Mouse (Mus musculus) neural tube, embryonic 11.5 days (tissue): ENCODE data around the gene Ccdc15. TPM values are rescaled to one million over a fixed set of nuclear protein-coding genes. Genes with fewer than 3 reads are reported as not detected.
"Not testable (repeated sequence)": the region's sequence is repeated elsewhere in the genome, so short reads cannot be mapped to it uniquely, and the experiment has no call there.

Source experiments
- ATAC-seq: fragments of 200-750 bp; cut with Nextera tagmentation; 2 replicates; pipeline ENCODE4 v1.8.0; 2017; ENCODE audit warnings: moderate number of reproducible peaks, mild to moderate bottlenecking, moderate TSS enrichment, moderate library complexity; ENCODE audit not compliant: insufficient read depth, low FRiP score, low TSS enrichment
- DNase-seq: peaks from one replicate; pipeline ENCODE4 v3.0.0-alpha.2; 2015; ENCODE audit warnings: low spot score
- H3K27ac ChIP-seq: fragments of 300-500 bp; sonication (generic); 2 replicates; pipeline ENCODE4 v1.5.1; 2014; ENCODE audit warnings: low read depth, mild to moderate bottlenecking, low read length
- H3K27me3 ChIP-seq: fragments of 300-500 bp; sonication (generic); 2 replicates; pipeline ENCODE4 v1.6.1; 2014; ENCODE audit warnings: mild to moderate bottlenecking, low read length, mixed read lengths; ENCODE audit not compliant: control insufficient read depth, insufficient read depth
- H3K36me3 ChIP-seq: fragments of 300-500 bp; sonication (generic); 2 replicates; pipeline ENCODE4 v1.6.1; 2014; ENCODE audit warnings: mild to moderate bottlenecking, low read length, moderate library complexity, mixed read lengths; ENCODE audit not compliant: control insufficient read depth, insufficient read depth
- H3K4me1 ChIP-seq: fragments of 300-500 bp; sonication (generic); 2 replicates; pipeline ENCODE4 v1.6.1; 2014; ENCODE audit warnings: low read length, mixed read lengths; ENCODE audit not compliant: control insufficient read depth, insufficient read depth
- H3K4me2 ChIP-seq: fragments of 300-500 bp; sonication (generic); 2 replicates; pipeline ENCODE4 v1.6.1; 2014; ENCODE audit warnings: low read depth, mild to moderate bottlenecking, moderate library complexity
- H3K4me3 ChIP-seq: fragments of 300-500 bp; sonication (generic); 2 replicates; pipeline ENCODE4 v1.5.1; 2014; ENCODE audit warnings: low read depth, low read length
- H3K9ac ChIP-seq: fragments of 300-500 bp; sonication (generic); 2 replicates; pipeline ENCODE4 v1.6.1; 2014; ENCODE audit warnings: mild to moderate bottlenecking, low read length
- H3K9me3 ChIP-seq: fragments of 300-500 bp; sonication (generic); 2 replicates; pipeline ENCODE4 v1.6.1; 2016; ENCODE audit warnings: low read length; ENCODE audit not compliant: control insufficient read depth
- WGBS: fragments of 180-500 bp; shearing (Covaris S2); extraction: QIAGEN DNeasy Blood & Tissue Kit; methylation state at CpG from one replicate; pipeline ENCODE4 v1.1.7; 2014; 5-methylcytosine and 5-hydroxymethylcytosine counted together
- polyA plus RNA-seq: library from polyadenylated mRNA; unstranded; fragments of >200 nt; fragmentation: Nextera tagmentation; extraction: Ambion mirVana; gene quantifications from 2 replicates; pipeline ENCODE4 v1.2.1, GENCODE M21; 2014

Ccdc15 gene
- polyA plus RNA-seq, 1 experiment from 2014 or later = 7.7 TPM

- Histone ChIP-seq H3K27ac (no peak overlapping the region), H3K4me3 (no peak overlapping the region), H3K36me3 (no peaks in the 10 kb centered on the region; the same call in 1 of the 2 replicates), H3K4me2 (no peak overlapping the region), H3K27me3 (no peaks in the 10 kb centered on the region), H3K4me1 (no peaks in the 10 kb centered on the region), H3K9ac (no peak overlapping the region), H3K9me3 (no peaks in the 10 kb centered on the region)
- ATAC-seq = no peak
- 92% methylated on average over 1 of the region's 1 CpGs for WGBS
- DNase-seq = no peak
Observed at GRCm38 (mm10) chr9:37301720-37302119, 46.5 kb downstream of the Ccdc15 start.

- not testable (repeated sequence) for H3K4me1 ChIP-seq, ATAC-seq, H3K27ac ChIP-seq, H3K9ac ChIP-seq, H3K27me3 ChIP-seq, H3K4me2 ChIP-seq, H3K36me3 ChIP-seq, DNase-seq, H3K4me3 ChIP-seq, H3K9me3 ChIP-seq
- 72% methylated on average over 1 of the region's 1 CpGs for WGBS
Observed at GRCm38 (mm10) chr9:37300501-37300900, 47.7 kb downstream of the Ccdc15 start.

GRCm38 (mm10) chr9:37295586-37295985 lies 52.6 kb downstream of the Ccdc15 start:
- no peak overlapping the region for H3K4me3 ChIP-seq
- H3K36me3 ChIP-seq = no peaks in the 10 kb centered on the region; the same call in 1 of the 2 replicates
- no peak for ATAC-seq
- H3K27ac ChIP-seq = no peak overlapping the region
- DNase-seq = no peak
- no peak overlapping the region for H3K4me2 ChIP-seq
- H3K27me3 ChIP-seq = no peaks in the 10 kb centered on the region
- no peak overlapping the region for H3K9ac ChIP-seq
- no peaks in the 10 kb centered on the region for H3K4me1 ChIP-seq
- no peaks in the 10 kb centered on the region for H3K9me3 ChIP-seq

DNA sequence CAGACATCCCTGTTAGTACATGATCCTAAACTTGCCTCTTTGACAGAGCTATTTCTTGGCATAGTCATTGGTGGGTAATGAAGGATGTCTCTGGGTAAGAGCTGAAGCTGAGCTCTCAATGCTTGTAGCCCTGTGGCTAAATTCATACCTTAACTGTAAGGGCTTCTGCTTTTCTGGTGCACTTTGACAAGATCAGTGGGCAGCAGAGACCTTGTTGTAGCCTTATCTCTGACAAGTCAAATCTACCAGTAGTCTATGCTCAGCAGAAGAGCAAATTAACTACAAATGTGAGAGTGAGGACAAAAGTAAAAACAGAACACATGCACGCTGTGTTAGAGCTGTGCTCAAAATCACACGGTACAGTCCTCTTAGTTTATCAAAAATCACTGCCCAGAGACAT lies 81.6 kb downstream of the Ccdc15 start:
- Histone ChIP-seq H3K27me3 (no peaks in the 10 kb centered on the region), H3K4me2 (no peak overlapping the region), H3K9me3 (no peaks in the 10 kb centered on the region), H3K4me3 (no peak overlapping the region), H3K27ac (no peak overlapping the region), H3K36me3 (no peaks in the 10 kb centered on the region), H3K4me1 (no peaks in the 10 kb centered on the region), H3K9ac (no peak overlapping the region)
- ATAC-seq (no peak), DNase-seq (no peak)
- 95% methylated on average over 2 of the region's 2 CpGs for WGBS

- 48% methylated on average over 7 of the region's 7 CpGs for WGBS
- ATAC-seq = peak; percentile 35; the same call in 1 of the 2 replicates
- DNase-seq = peak; percentile 69
- Histone ChIP-seq H3K9me3 (no peaks in the 10 kb centered on the region), H3K4me3 (peak overlapping the region; percentile 35; the same call in 1 of the 2 replicates), H3K27ac (no peak overlapping the region), H3K27me3 (no peaks in the 10 kb centered on the region), H3K9ac (no peak overlapping the region), H3K4me2 (peak overlapping the region; percentile 66), H3K4me1 (peaks cover 4% of the 10 kb centered on the region; the same call in 1 of the 2 replicates), H3K36me3 (no peaks in the 10 kb centered on the region)
Observed at GRCm38 (mm10) chr9:37255889-37256225, 92.4 kb downstream of the Ccdc15 start.

DNA sequence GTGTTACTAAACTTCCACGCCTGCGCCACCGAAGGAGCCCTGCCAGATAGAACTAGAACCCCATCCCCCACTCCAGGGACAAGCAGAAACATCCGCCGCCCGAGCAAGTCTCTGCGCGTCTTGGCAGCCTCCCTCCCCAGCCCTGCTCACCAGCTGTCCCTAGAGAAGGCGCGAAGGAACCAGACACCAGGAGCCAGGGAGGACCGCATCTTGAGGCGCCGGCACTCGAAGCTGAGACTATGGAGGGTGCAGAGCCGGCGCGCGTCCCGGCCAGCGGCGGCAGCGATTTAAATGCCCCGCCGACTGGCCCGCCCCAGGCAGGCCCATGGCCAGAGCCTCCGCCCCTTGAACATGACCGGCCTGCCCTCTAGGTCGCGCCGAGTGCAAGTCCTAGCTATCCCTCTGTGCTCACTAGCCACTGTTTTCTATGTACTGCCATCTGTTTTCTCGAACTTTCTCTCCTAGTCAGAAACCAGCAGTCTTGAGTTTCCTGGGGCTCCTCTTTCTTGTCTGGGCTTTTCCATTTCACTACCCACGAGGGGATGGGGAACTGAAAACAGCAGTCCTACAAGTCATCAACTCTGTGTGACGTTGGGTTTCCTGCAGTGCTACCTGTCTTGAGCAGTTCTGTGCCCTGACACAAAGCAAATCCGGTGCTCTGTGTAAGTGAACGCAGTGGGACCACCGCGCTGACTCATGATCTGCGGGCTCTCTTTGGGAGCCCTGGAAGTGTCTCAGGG lies 92.9 kb downstream of the Ccdc15 start, which contains the start of gene Slc37a2:
TSS of gene Slc37a2 (minus strand) at position 590 of the 740 bp plus-strand sequence.
- no peaks in the 10 kb centered on the region for H3K27me3 ChIP-seq
- H3K27ac ChIP-seq = no peak within 1 kb of the TSS
- H3K4me2 ChIP-seq = peak within 1 kb of the TSS; percentile 66
- H3K36me3 ChIP-seq = no peaks in the 10 kb centered on the region
- ATAC-seq = peak; percentile 54
- H3K4me3 ChIP-seq = peak within 1 kb of the TSS; percentile 35
- peak within 1 kb of the TSS; percentile 45 for H3K9ac ChIP-seq
- DNase-seq = peak; percentile 68
- WGBS = 2% methylated on average over 38 of the region's 38 CpGs
- no peaks in the 10 kb centered on the region for H3K9me3 ChIP-seq
- peaks cover 4% of the 10 kb centered on the region; the same call in 1 of the 2 replicates for H3K4me1 ChIP-seq

- Histone ChIP-seq H3K27me3 (no peaks in the 10 kb centered on the region), H3K27ac (no peak overlapping the region), H3K9ac (no peak overlapping the region), H3K9me3 (no peaks in the 10 kb centered on the region), H3K4me3 (peak overlapping the region; percentile 35; the same call in 1 of the 2 replicates), H3K4me1 (peaks cover 4% of the 10 kb centered on the region; the same call in 1 of the 2 replicates), H3K36me3 (no peaks in the 10 kb centered on the region), H3K4me2 (peak overlapping the region; percentile 66)
- ATAC-seq (no peak), DNase-seq (no peak)
- 22% methylated on average over 6 of the region's 6 CpGs for WGBS
Observed at GRCm38 (mm10) chr9:37254531-37255110, 93.6 kb downstream of the Ccdc15 start.

- H3K4me2 ChIP-seq = no peak overlapping the region
- H3K27ac ChIP-seq = no peak overlapping the region
- H3K36me3 ChIP-seq = no peaks in the 10 kb centered on the region
- H3K4me1 ChIP-seq = peaks cover 4% of the 10 kb centered on the region; the same call in 1 of the 2 replicates
- H3K27me3 ChIP-seq = no peaks in the 10 kb centered on the region
- DNase-seq (no peak), ATAC-seq (no peak)
- no peak overlapping the region for H3K9ac ChIP-seq
- no peak overlapping the region for H3K4me3 ChIP-seq
- 85% methylated on average over 6 of the region's 6 CpGs for WGBS
- no peaks in the 10 kb centered on the region for H3K9me3 ChIP-seq
Observed at GRCm38 (mm10) chr9:37250631-37251030, 97.6 kb downstream of the Ccdc15 start.

- Histone ChIP-seq H3K36me3 (no peaks in the 10 kb centered on the region), H3K9ac (no peak overlapping the region), H3K27me3 (no peaks in the 10 kb centered on the region), H3K4me1 (peaks cover 4% of the 10 kb centered on the region; the same call in 1 of the 2 replicates), H3K27ac (no peak overlapping the region), H3K4me3 (no peak overlapping the region), H3K9me3 (no peaks in the 10 kb centered on the region), H3K4me2 (no peak overlapping the region)
- ATAC-seq (no peak), DNase-seq (no peak)
- WGBS = 86% methylated on average over 3 of the region's 3 CpGs
Observed at GRCm38 (mm10) chr9:37249976-37250375, 98.3 kb downstream of the Ccdc15 start.
